Mouse (Mus musculus) small intestine, adult 2 months (tissue): ENCODE measurements at regions not wholly inside any gene's neighbourhood (a gene's known extent, or its start where the extent isn't known, plus 50 kb on each side); places are given as distances from the start of the nearest gene placed in this dataset.

Source experiments
- CTCF ChIP-seq: fragments of 200-500 bp; IDR thresholded peaks from 2 replicates; pipeline ENCODE4 v1.5.1; 2012; ENCODE audit warnings: low read depth, mild to moderate bottlenecking, control low read depth, inconsistent platforms, low read length, moderate library complexity, mixed read lengths; ENCODE audit not compliant: insufficient replicate concordance, insufficient read length; ENCODE audit errors: extremely low read depth
- POLR2A ChIP-seq: fragments of 200-500 bp; IDR thresholded peaks from 2 replicates; pipeline ENCODE4 v1.6.1; 2012; ENCODE audit warnings: low read depth, mild to moderate bottlenecking, control low read depth, inconsistent platforms, low read length, moderate library complexity

- no peak for TF ChIP-seq CTCF
- TF ChIP-seq POLR2A: no peak
Measured at GRCm38 (mm10) chr10:37887961-37888360, 749.2 kb upstream of the Marcks start.
